Mouse (Mus musculus) layer of hippocampus, adult 11-12 months (tissue): ENCODE measurements at regions not wholly inside any gene's neighbourhood (a gene's known extent, or its start where the extent isn't known, plus 50 kb on each side); places are given as distances from the start of the nearest gene placed in this dataset.

Experiments used
- DNase-seq: peaks from one replicate; pipeline ENCODE4 v3.0.0; 2022; ENCODE audit warnings: low spot score

GRCm38 (mm10) chr6:16575875-16576274 lies 322.4 kb downstream of the Tfec start:
- DNase-seq, result no peak

GRCm38 (mm10) chr6:16572828-16573227 lies 325.4 kb downstream of the Tfec start:
- DNase-seq, result no peak

DNA sequence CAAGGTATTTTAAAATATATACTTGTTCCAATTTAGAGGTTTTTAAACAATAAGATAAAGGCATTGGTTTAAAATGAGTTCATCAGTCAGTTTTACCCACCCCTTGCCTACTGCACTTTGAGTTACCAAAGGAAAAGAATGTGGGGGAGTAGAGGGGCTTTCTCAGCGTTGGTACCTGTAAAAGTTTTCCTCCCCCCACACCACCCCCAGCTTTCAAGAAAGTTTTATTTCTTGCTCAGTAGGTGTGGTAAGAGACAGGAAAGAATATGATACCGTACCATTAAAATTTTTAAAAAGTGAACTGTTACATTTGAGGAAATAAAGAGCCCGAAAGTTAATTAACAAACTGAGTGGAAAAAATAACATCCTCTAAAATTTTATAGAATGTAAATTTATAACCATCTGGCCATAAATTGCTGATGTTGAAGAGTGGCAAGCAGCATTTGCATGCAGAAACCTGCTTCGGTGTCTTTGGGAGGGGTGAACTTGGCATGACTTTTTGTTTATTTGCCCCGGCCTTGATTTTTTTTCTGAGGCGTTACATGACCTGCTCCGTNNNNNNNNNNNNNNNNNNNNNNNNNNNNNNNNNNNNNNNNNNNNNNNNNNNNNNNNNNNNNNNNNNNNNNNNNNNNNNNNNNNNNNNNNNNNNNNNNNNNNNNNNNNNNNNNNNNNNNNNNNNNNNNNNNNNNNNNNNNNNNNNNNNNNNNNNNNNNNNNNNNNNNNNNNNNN lies 346.1 kb downstream of the Tfec start:
- DNase-seq, result no peak

GRCm38 (mm10) chr6:16551131-16551530 lies 347.1 kb downstream of the Tfec start:
- DNase-seq, result no peak

DNA sequence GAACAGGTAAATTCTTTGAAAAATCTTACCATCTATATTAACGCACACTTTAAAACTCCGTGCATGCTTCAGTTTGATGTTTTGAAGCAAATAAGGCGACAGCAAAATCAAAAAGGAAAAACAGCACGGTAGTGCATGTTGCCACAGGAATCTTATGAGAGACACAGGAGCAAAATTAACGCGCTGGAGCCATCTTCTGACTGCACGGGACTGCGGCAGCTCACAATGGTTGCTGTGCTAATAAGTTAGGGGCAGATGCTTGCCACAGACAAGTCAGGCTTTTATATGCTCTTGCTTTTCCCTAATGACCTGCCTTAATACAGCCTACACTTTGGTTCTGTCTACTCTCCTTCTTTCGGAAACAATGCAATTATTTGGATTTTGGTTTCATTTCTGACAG lies 347.8 kb downstream of the Tfec start:
- peak; percentile 45 for DNase-seq

DNA sequence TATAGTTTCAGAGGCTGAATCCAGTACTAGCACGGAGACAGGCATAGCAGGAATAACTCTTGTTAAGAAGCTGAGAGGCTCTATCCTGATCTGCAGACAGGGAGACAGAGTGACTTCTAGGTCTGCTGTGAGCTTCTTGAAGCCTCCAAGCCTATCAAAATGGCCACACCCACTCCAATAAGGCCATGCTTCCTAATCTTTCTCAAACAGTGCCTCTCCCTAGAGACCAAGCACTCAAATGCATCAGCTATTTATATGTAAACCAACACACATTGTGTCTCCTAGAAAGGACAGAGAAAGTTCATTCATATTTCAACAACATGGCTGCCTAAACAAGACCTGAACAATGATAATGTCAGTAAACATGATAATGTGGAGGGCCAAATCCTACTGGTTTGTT lies 384.2 kb downstream of the Tfec start:
- DNase-seq, result no peak

DNA sequence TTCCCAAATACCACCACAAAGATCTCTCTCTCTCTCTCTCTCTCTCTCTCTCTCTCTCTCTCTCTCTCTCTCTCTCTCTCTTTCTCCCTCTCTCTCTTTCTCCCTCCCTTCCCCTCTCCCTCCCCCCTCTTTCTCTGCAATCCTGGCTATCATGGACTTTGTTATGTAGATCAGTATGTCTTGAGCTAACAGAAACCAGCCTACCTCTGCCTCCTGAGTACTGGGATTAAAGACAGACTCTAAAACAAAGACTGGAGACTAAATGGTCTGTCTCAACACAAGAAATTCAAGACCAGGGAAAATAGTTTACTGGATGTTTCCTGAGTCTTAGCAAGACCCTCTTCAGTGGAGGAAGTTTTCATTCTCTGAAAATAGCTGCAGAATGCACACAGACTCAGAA lies 384.7 kb downstream of the Tfec start:
- no peak for DNase-seq

DNA sequence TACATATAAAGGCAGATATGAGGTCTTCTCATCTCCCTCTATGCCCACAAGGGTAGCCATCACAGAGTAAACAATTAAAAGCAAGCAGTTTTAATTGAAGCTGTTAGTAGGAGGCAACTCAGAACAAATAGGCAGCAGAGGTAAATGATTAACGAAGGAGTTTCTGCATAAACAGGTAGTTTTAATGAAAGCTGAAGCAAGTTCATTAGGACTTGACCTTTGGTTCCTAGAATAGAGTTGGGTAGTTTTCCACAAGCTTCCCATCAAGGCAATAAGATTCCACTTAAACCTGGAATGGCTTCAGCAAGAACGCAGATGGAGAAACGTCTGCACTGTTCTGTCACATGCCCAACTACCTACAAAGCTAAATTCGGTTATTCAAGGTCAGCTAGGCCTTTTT lies 394.4 kb downstream of the Tfec start:
- DNase-seq, result no peak

- DNase-seq, result peak; percentile 42
These were observed 411.1 kb downstream of the Tfec start for GRCm38 (mm10) chr6:16487015-16487630.

DNA sequence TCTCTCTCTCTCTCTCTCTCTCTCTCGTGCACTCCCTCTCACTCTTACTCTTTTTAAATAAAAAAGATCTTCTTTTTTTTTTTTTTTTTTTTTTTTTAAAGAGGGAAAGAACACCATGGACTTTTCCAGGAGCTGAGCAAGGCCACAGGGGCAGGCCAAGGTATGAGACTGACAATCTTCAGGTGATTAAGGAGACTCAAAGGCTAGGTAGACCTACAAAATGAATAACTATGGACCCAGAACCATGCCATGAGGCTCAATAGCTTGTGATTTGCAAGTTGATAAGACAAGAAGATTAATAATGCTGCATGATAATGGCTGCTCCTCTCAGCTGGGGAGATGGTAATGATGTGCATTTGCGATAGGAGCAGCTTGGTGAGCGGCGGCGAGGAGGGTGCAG lies 414.9 kb downstream of the Tfec start:
- no peak for DNase-seq

GRCm38 (mm10) chr6:16468693-16469375 lies 429.4 kb downstream of the Tfec start:
- no peak for DNase-seq

GRCm38 (mm10) chr6:16458279-16458678 lies 440.0 kb downstream of the Tfec start:
- peak; percentile 7 for DNase-seq
